Comparison of ENCODE assay signal across 8 mouse cellular contexts in the genomic region with DNA sequence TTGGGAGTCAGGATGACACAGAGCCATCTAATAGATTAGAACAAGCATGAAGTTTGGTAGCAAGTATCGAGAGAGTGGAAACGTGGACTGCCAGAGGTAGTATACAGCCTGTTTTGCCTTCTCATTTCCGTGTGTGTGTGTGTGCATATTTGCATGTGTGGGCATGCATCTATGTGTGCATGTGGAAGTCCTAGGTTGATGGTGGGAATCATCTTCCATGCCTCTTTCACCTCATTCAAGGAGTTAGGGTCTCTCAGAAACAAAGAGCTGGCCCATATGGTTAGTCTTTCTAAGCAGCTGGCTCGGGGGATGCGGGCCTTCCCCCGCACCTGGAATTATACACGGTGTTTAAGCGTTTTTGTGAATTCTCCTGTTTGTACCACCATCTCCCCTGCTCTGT. TPM values are rescaled to one million over a fixed set of nuclear protein-coding genes. Genes with fewer than 3 reads are reported as not detected.
A peak's percentile ranks its signal among the peaks of the same experiment; 100 is the strongest.
DNase-seq lines count a peak whose midpoint lies in the region; ATAC-seq lines count a peak whose summit lies in the region.

No protein-coding gene starts in this region.

- peaks cover 14% of the 10 kb centered on the region for H3K4me1 ChIP-seq in neural tube, embryonic 12.5 days
- peaks cover 44% of the 10 kb centered on the region for H3K4me1 ChIP-seq in liver, embryonic 12.5 days

- no peaks in the 10 kb centered on the region for H3K9me3 ChIP-seq in neural tube, embryonic 12.5 days
- no peaks in the 10 kb centered on the region for H3K9me3 ChIP-seq in liver, embryonic 12.5 days (replicated peaks)

- peak overlapping the region; percentile 76 for H3K4me2 ChIP-seq in neural tube, embryonic 12.5 days (replicated peaks)
- peak overlapping the region; percentile 81 for H3K4me2 ChIP-seq in liver, embryonic 12.5 days

- H3K4me3 ChIP-seq in neural tube, embryonic 12.5 days: no peak overlapping the region
- peak overlapping the region; percentile 86 for H3K4me3 ChIP-seq in liver, embryonic 12.5 days

- no peak overlapping the region for H3K27ac ChIP-seq in neural tube, embryonic 12.5 days
- peak overlapping the region; percentile 91 for H3K27ac ChIP-seq in liver, embryonic 12.5 days

- H3K36me3 ChIP-seq in neural tube, embryonic 12.5 days: peaks cover 16% of the 10 kb centered on the region
- H3K36me3 ChIP-seq in liver, embryonic 12.5 days: peaks cover 24% of the 10 kb centered on the region

- ATAC-seq in neural tube, embryonic 12.5 days (ENCODE audit: low FRiP score, low read depth): no peak
- no peak for ATAC-seq in liver, embryonic 12.5 days

- H3K9ac ChIP-seq in neural tube, embryonic 12.5 days: no peak overlapping the region
- peak overlapping the region; percentile 85; the same call in 1 of the 2 replicates for H3K9ac ChIP-seq in liver, embryonic 12.5 days

- intact Hi-C loops in heart, postnatal 10 days (cut with DNase I): no loop called here

- DNase-seq in heart, adult 11 months: peak; percentile 83
- no peak for DNase-seq in heart, postnatal 10 days
- no peak for DNase-seq in neural tube, embryonic 10.5 days (ENCODE audit: extremely low spot score, low spot score)
- DNase-seq in spleen, adult 12 weeks (ENCODE audit: low spot score): no peak
- DNase-seq in thymus, postnatal 4 days: no peak
- DNase-seq in right cerebral cortex, postnatal 14 days: no peak

- WGBS in neural tube, embryonic 12.5 days: 93% methylated on average over 8 of the region's 8 CpGs
- 88% methylated on average over 8 of the region's 8 CpGs for WGBS in liver, embryonic 12.5 days (ENCODE audit: insufficient replicate concordance)

- no peaks in the 10 kb centered on the region for H3K27me3 ChIP-seq in neural tube, embryonic 12.5 days (replicated peaks)
- H3K27me3 ChIP-seq in liver, embryonic 12.5 days (replicated peaks): no peaks in the 10 kb centered on the region

RNA-seq across cellular contexts. Expression of a gene that starts 0.7 kb away (rescaled TPM):
- total RNA-seq in heart, postnatal 10 days (2021): 10 to 100 TPM; 72.1 to 72.3 TPM
- 20.9 and 25.5 TPM in 2 replicates for polyA plus RNA-seq in neural tube, embryonic 12.5 days (2016; fragmentation: Nextera tagmentation; extraction: Ambion mirVana)
- 32.7 and 34.1 TPM in 2 replicates for polyA plus RNA-seq in liver, embryonic 12.5 days (2016; fragmentation: Nextera tagmentation; extraction: Ambion mirVana)

RNA-seq across cellular contexts. Expression of a gene that starts 2.1 kb away (rescaled TPM):
- 10 to 100 TPM; 30.6 to 32.6 TPM for total RNA-seq in heart, postnatal 10 days (2021)
- polyA plus RNA-seq in neural tube, embryonic 12.5 days (2016; fragmentation: Nextera tagmentation; extraction: Ambion mirVana): 40.5 and 41.2 TPM in 2 replicates
- 19.2 and 19.9 TPM in 2 replicates for polyA plus RNA-seq in liver, embryonic 12.5 days (2016; fragmentation: Nextera tagmentation; extraction: Ambion mirVana)

RNA-seq across cellular contexts. Expression of a gene that starts 33.0 kb away (rescaled TPM):
- 10 to 100 TPM; 74.3 to 75.4 TPM for total RNA-seq in heart, postnatal 10 days (2021)
- 130 and 143 TPM in 2 replicates for polyA plus RNA-seq in neural tube, embryonic 12.5 days (2016; fragmentation: Nextera tagmentation; extraction: Ambion mirVana)
- polyA plus RNA-seq in liver, embryonic 12.5 days (2016; fragmentation: Nextera tagmentation; extraction: Ambion mirVana): 131 and 136 TPM in 2 replicates
